15 mouse cellular contexts compared by ENCODE assay signal in the genomic region with DNA sequence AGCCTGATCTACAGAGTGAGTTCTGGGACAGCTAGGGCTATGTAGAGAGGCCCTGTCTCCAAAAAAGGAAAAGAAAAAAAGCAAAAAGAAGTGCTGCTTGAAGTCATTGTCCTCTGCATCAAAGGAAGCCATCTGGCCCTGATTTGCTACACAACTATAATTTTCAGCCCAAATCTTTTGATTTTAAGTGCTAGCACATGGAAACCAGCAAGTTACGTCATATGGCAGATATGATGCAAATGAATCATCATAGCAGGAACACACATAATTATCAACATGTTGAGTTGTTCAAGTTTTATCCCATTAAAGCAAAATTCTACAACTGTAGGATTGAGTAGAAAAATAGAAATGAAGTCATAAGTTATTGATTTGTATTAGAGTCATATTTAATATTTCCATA.
"Had no signal": no experiment of that assay in that cellular context is flagged by ENCODE, and none has a peak within 500 bp of the region (broad histone marks: within the 10 kb centered on the region; RNA-seq: fewer than 3 reads in every experiment).

No protein-coding gene starts in this region.

- H3K4me3 ChIP-seq: lung, embryonic 15.5 days; megakaryocyte, embryonic 14.5 days; midbrain, embryonic 13.5 days; midbrain, embryonic 15.5 days; neural tube, embryonic 12.5 days; stomach, embryonic 15.5 days had no signal

- DNase-seq: lung, adult 2 months; lung, postnatal 14 days; lung, postnatal 36 days; right cerebral cortex, postnatal 14 days; thymus, adult 2 months; thymus, postnatal 25 days; thymus, postnatal 4 days had no signal

- H3K27ac ChIP-seq: lung, embryonic 15.5 days; macrophage; midbrain, embryonic 13.5 days; midbrain, embryonic 15.5 days; neural tube, embryonic 12.5 days; stomach, embryonic 15.5 days; stomach, postnatal 0 days had no signal

- H3K4me1 ChIP-seq: lung, embryonic 15.5 days; midbrain, embryonic 13.5 days; midbrain, embryonic 15.5 days; neural tube, embryonic 12.5 days; stomach, embryonic 15.5 days had no signal
